Mouse (Mus musculus): ENCODE measurements at regions not wholly inside any gene's neighbourhood (a gene's known extent, or its start where the extent isn't known, plus 50 kb on each side); places are given as distances from the start of the nearest gene placed in this dataset.

GRCm38 (mm10) chr16:74878603-74879002 lies 467.0 kb upstream of the Robo2 start:
- TF ChIP-seq EP300 (IDR thresholded peaks at IDR 0.05) (no peak), CTCF (IDR thresholded peaks at IDR 0.05) (no peak)
